9 mouse cellular contexts compared by ENCODE assay signal in the genomic region with DNA sequence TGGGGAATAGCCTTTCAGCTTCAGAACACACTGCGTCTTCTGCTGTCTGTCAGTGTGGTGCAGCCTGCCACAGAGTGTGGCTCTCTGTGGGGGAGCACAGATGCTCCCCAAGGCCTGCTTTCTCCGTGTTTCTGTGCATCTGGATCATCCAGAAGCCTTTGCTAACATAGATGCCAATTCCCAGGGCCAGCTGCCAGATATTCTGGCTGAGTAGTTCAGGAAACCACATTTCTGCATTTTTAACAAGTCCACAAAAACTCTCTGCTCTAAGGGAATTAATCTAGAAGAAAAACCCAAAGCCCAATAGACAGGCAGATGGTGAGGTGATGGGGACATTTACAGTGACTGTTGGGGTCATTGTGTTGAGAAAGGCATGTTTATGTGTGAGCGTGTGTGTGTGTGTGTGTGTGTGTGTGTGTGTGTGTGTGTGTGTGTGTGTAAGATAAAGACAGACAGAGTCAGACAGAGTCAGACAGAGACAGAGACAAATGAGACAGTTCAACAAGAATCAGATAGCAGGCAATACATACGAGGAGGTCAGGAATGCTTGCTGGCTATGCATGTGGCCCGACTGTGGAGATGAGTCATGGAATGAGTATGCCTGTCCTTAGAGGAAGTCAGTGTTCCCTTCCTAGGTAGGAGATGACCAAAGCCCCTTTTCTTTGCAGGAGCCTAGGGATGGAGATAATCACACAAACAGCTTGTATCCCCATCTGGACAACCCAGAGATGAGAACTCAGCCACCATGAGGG.
DNase-seq lines count a peak whose midpoint lies in the region; ATAC-seq and TF ChIP-seq lines count a peak whose summit lies in the region.
"Had no signal": no experiment of that assay in that cellular context is flagged by ENCODE, and none has a peak within 500 bp of the region (broad histone marks: within the 10 kb centered on the region; RNA-seq: fewer than 3 reads in every experiment).

No protein-coding gene starts in this region.

- peak; percentile 44 to 53 for DNase-seq in kidney, postnatal 4 days
- peak; percentile 75 to 82 for DNase-seq in cerebellum, postnatal 10 days
- DNase-seq in gastrocnemius, adult 2 months, result peak; percentile 54
- DNase-seq in ovary, postnatal 36 days (ENCODE audit: low spot score), result no peak
- no peak for DNase-seq in kidney, adult 8-10 months

- H3K27me3 ChIP-seq in kidney, embryonic 14.5 days (ENCODE audit: control insufficient read depth, insufficient read depth, low read length), result no peaks in the 10 kb centered on the region
- H3K27me3 ChIP-seq in neural tube, embryonic 14.5 days (ENCODE audit: control insufficient read depth, insufficient read depth, low read length), result no peaks in the 10 kb centered on the region
- H3K27me3 ChIP-seq in heart, embryonic 11.5 days (ENCODE audit: control insufficient read depth, insufficient read depth, low read length), result no peaks in the 10 kb centered on the region
- H3K27me3 ChIP-seq: stomach, embryonic 15.5 days had no signal

- intact Hi-C loops in gastrocnemius, adult 2 months (cut with DNase I), result no loop called here

- H3K9me3 ChIP-seq in kidney, embryonic 14.5 days (ENCODE audit: control insufficient read depth, low read length), result no peaks in the 10 kb centered on the region
- H3K9me3 ChIP-seq in neural tube, embryonic 14.5 days (ENCODE audit: control insufficient read depth, low read length), result no peaks in the 10 kb centered on the region
- H3K9me3 ChIP-seq in heart, embryonic 11.5 days (replicated peaks; ENCODE audit: control insufficient read depth, low read length), result no peaks in the 10 kb centered on the region
- H3K9me3 ChIP-seq: stomach, embryonic 15.5 days had no signal

- ATAC-seq in kidney, embryonic 14.5 days (ENCODE audit: low FRiP score, low TSS enrichment), result no peak
- peak; percentile 82; the same call in 1 of the 2 replicates for ATAC-seq in neural tube, embryonic 14.5 days (ENCODE audit: low read depth)
- no peak for ATAC-seq in heart, embryonic 11.5 days (replicated peaks; ENCODE audit: insufficient number of reproducible peaks, low FRiP score, low TSS enrichment)

- no peak overlapping the region for H3K4me2 ChIP-seq in kidney, embryonic 14.5 days (replicated peaks; ENCODE audit: low read depth, low read length)
- H3K4me2 ChIP-seq in neural tube, embryonic 14.5 days (ENCODE audit: low read depth, low read length), result no peak overlapping the region
- no peak overlapping the region for H3K4me2 ChIP-seq in heart, embryonic 11.5 days
- H3K4me2 ChIP-seq: stomach, embryonic 15.5 days had no signal

- 68% methylated on average over 5 of the region's 5 CpGs for WGBS in kidney, embryonic 14.5 days
- WGBS in neural tube, embryonic 14.5 days, result 56% methylated on average over 5 of the region's 5 CpGs
- 34% methylated on average over 5 of the region's 5 CpGs for WGBS in heart, embryonic 11.5 days (ENCODE audit: insufficient replicate concordance)

- TF ChIP-seq CTCF in gastrocnemius, adult 2 months (IDR thresholded peaks at IDR 0.05), result no peak

- no peaks in the 10 kb centered on the region for H3K4me1 ChIP-seq in kidney, embryonic 14.5 days (ENCODE audit: control insufficient read depth, insufficient read depth, low read length)
- H3K4me1 ChIP-seq in neural tube, embryonic 14.5 days (ENCODE audit: control insufficient read depth, insufficient read depth, low read length), result no peaks in the 10 kb centered on the region
- H3K4me1 ChIP-seq in heart, embryonic 11.5 days (ENCODE audit: control insufficient read depth, insufficient read depth, low read length), result no peaks in the 10 kb centered on the region
- H3K4me1 ChIP-seq: stomach, embryonic 15.5 days had no signal

- no peak overlapping the region for H3K9ac ChIP-seq in kidney, embryonic 14.5 days (ENCODE audit: low read depth, low read length)
- H3K9ac ChIP-seq in neural tube, embryonic 14.5 days (replicated peaks; ENCODE audit: low read depth, low read length), result no peak overlapping the region
- H3K9ac ChIP-seq in heart, embryonic 11.5 days (ENCODE audit: low read depth, low read length), result no peak overlapping the region
- H3K9ac ChIP-seq: stomach, embryonic 15.5 days had no signal

- no peak overlapping the region for H3K27ac ChIP-seq in kidney, embryonic 14.5 days (ENCODE audit: low read depth, low read length)
- H3K27ac ChIP-seq in gastrocnemius, adult 2 months, result no peak overlapping the region
- no peak overlapping the region for H3K27ac ChIP-seq in neural tube, embryonic 14.5 days (ENCODE audit: low read depth, low read length)
- H3K27ac ChIP-seq in heart, embryonic 11.5 days (ENCODE audit: low read depth, low read length), result no peak overlapping the region
- H3K27ac ChIP-seq: stomach, embryonic 15.5 days had no signal

- H3K4me3 ChIP-seq in kidney, embryonic 14.5 days (ENCODE audit: low read length), result no peak overlapping the region
- no peak overlapping the region for H3K4me3 ChIP-seq in gastrocnemius, adult 2 months
- H3K4me3 ChIP-seq in neural tube, embryonic 14.5 days (ENCODE audit: low read depth, low read length), result no peak overlapping the region
- no peak overlapping the region for H3K4me3 ChIP-seq in heart, embryonic 11.5 days (ENCODE audit: low read depth, low read length)
- H3K4me3 ChIP-seq: stomach, embryonic 15.5 days had no signal

- H3K36me3 ChIP-seq in kidney, embryonic 14.5 days (ENCODE audit: control insufficient read depth, insufficient read depth, low read length), result no peaks in the 10 kb centered on the region
- no peaks in the 10 kb centered on the region for H3K36me3 ChIP-seq in neural tube, embryonic 14.5 days (ENCODE audit: control insufficient read depth, insufficient read depth, low read length)
- H3K36me3 ChIP-seq in heart, embryonic 11.5 days (ENCODE audit: control insufficient read depth, insufficient read depth, low read length), result no peaks in the 10 kb centered on the region
- H3K36me3 ChIP-seq: stomach, embryonic 15.5 days had no signal

Comparison
In these comparisons a context has a peak if more than half of its experiments do, and no peak if none do; other contexts are left out.
1. DNase-seq: peak in kidney, postnatal 4 days (2 of 2), cerebellum, postnatal 10 days (2 of 2) and gastrocnemius, adult 2 months (single experiment); none in ovary, postnatal 36 days (single experiment) and kidney, adult 8-10 months (0 of 2).